Mouse (Mus musculus) spleen, adult 2 months (tissue): ENCODE data around the gene Psme1. TPM values are rescaled to one million over a fixed set of nuclear protein-coding genes. Genes with fewer than 3 reads are reported as not detected.

Source experiments
- DNase-seq, 2 experiments: peaks; one replicate each; pipeline versions ENCODE4 v3.0.0 to v3.0.0-alpha.2; 2012 to 2021; ENCODE audit warnings: low spot score in 2 of 2, low read depth in 1 of 2
- H3K27ac ChIP-seq: fragments of 200-500 bp; 2 replicates; pipeline ENCODE4 v1.5.1; 2012; ENCODE audit warnings: low read length, inconsistent platforms; ENCODE audit not compliant: insufficient read depth
- H3K27me3 ChIP-seq: fragments of 200-500 bp; 2 replicates; pipeline ENCODE4 v1.6.1; 2012; ENCODE audit warnings: mild to moderate bottlenecking, moderate library complexity, low read length, inconsistent platforms; ENCODE audit not compliant: control insufficient read depth, insufficient read depth
- H3K36me3 ChIP-seq: fragments of 200-500 bp; 2 replicates; pipeline ENCODE4 v1.6.1; 2012; ENCODE audit warnings: mild to moderate bottlenecking, low read length, inconsistent platforms; ENCODE audit not compliant: control insufficient read depth, insufficient read depth
- H3K4me1 ChIP-seq: fragments of 200-500 bp; 2 replicates; pipeline ENCODE4 v1.6.1; 2011; ENCODE audit warnings: inconsistent platforms; ENCODE audit not compliant: control insufficient read depth, insufficient read depth, insufficient read length
- H3K4me3 ChIP-seq: fragments of 200-500 bp; 2 replicates; pipeline ENCODE4 v1.5.1; 2011; ENCODE audit warnings: mild to moderate bottlenecking, inconsistent platforms; ENCODE audit not compliant: insufficient read depth, insufficient read length; ENCODE audit errors: extremely low read depth
- CTCF ChIP-seq: fragments of 200-500 bp; IDR thresholded peaks from 2 replicates; pipeline ENCODE4 v1.5.1; 2011; ENCODE audit warnings: mild to moderate bottlenecking, inconsistent platforms; ENCODE audit not compliant: insufficient read depth, insufficient read length, insufficient replicate concordance; ENCODE audit errors: extremely low read depth
- POLR2A ChIP-seq: fragments of 200-500 bp; IDR thresholded peaks from 2 replicates; pipeline ENCODE4 v1.6.1; 2011; ENCODE audit warnings: low read depth, low read length, inconsistent platforms
- WGBS: fragments of 180-500 bp; shearing (Covaris S2); methylation state at CpG from one replicate; pipeline ENCODE4 v1.1.7; 2018; 5-methylcytosine and 5-hydroxymethylcytosine counted together
- polyA plus RNA-seq: library from polyadenylated mRNA; depleted of rRNA; stranded (reverse); fragments of >200 nt; gene quantifications from 2 replicates; pipeline ENCODE4 v1.2.3, GENCODE M21; 2012

Gene Psme1
- polyA plus RNA-seq, 1 experiment, result 101 TPM

- Histone ChIP-seq H3K36me3 (peaks cover 50% of the 10 kb centered on the region), H3K4me1 (no peaks in the 10 kb centered on the region; the same call in 1 of the 2 replicates), H3K4me3 (no peak overlapping the region), H3K27me3 (no peaks in the 10 kb centered on the region), H3K27ac (no peak overlapping the region)
- TF ChIP-seq CTCF, result no peak
- no peak for TF ChIP-seq POLR2A
- DNase-seq, result no peak
- WGBS, result 94% methylated on average over 13 of the region's 13 CpGs
These were observed 18.2 kb downstream of the Psme1 start for GRCm38 (mm10) chr14:55596036-55596690.

GRCm38 (mm10) chr14:55598521-55599390 lies 20.8 kb downstream of the Psme1 start:
- peaks cover 59% of the 10 kb centered on the region for H3K36me3 ChIP-seq
- peaks cover 7% of the 10 kb centered on the region; the same call in 1 of the 2 replicates for H3K4me1 ChIP-seq
- no peak overlapping the region for H3K4me3 ChIP-seq
- no peak for DNase-seq
- H3K27ac ChIP-seq, result no peak overlapping the region
- no peaks in the 10 kb centered on the region for H3K27me3 ChIP-seq
- WGBS, result 95% methylated on average over 21 of the region's 21 CpGs
- no peak for TF ChIP-seq CTCF
- TF ChIP-seq POLR2A, result no peak

GRCm38 (mm10) chr14:55603271-55603632 lies 25.3 kb downstream of the Psme1 start, which contains the start of gene Irf9:
Gene Irf9, plus strand, starts transcription at chr14:55603571.
- Histone ChIP-seq H3K36me3 (peaks cover 51% of the 10 kb centered on the region), H3K4me3 (peak within 1 kb of the TSS; percentile 79), H3K27me3 (no peaks in the 10 kb centered on the region), H3K27ac (peak within 1 kb of the TSS; percentile 98), H3K4me1 (peaks cover 18% of the 10 kb centered on the region; the same call in 1 of the 2 replicates)
- TF ChIP-seq POLR2A, result no peak
- no peak for TF ChIP-seq CTCF
- WGBS, result 38% methylated on average over 7 of the region's 7 CpGs
- DNase-seq, result no peak

- Histone ChIP-seq H3K36me3 (peaks cover 51% of the 10 kb centered on the region), H3K4me3 (peak overlapping the region; percentile 79), H3K4me1 (peaks cover 18% of the 10 kb centered on the region; the same call in 1 of the 2 replicates), H3K27ac (peak overlapping the region; percentile 98), H3K27me3 (no peaks in the 10 kb centered on the region)
- 2% methylated on average over 19 of the region's 19 CpGs for WGBS
- TF ChIP-seq POLR2A (peak; percentile 54; the same call in 1 of the 2 replicates), CTCF (peak; percentile 86)
- peak; percentile 94 for DNase-seq
These were observed 26.0 kb downstream of the Psme1 start for GRCm38 (mm10) chr14:55603633-55604576.

- TF ChIP-seq POLR2A (no peak), CTCF (no peak)
- H3K27ac ChIP-seq, result peak overlapping the region; percentile 98
- no peaks in the 10 kb centered on the region for H3K27me3 ChIP-seq
- H3K4me3 ChIP-seq, result peak overlapping the region; percentile 73
- H3K4me1 ChIP-seq, result peaks cover 18% of the 10 kb centered on the region; the same call in 1 of the 2 replicates
- DNase-seq, result no peak
- H3K36me3 ChIP-seq, result peaks cover 54% of the 10 kb centered on the region
- 44% methylated on average over 11 of the region's 11 CpGs for WGBS
These were observed 26.9 kb downstream of the Psme1 start for GRCm38 (mm10) chr14:55604823-55605222.
